Mouse (Mus musculus): ENCODE results near the gene Il27ra. TPM values are rescaled to one million over a fixed set of nuclear protein-coding genes. Genes with fewer than 3 reads are reported as not detected.
"Not testable (repeated sequence)": the region's sequence is repeated elsewhere in the genome, so short reads cannot be mapped to it uniquely, and the experiment has no call there.

The Il27ra gene
- polyA plus RNA-seq, 1 experiment from 2014 or later = 0.55 TPM

DNA sequence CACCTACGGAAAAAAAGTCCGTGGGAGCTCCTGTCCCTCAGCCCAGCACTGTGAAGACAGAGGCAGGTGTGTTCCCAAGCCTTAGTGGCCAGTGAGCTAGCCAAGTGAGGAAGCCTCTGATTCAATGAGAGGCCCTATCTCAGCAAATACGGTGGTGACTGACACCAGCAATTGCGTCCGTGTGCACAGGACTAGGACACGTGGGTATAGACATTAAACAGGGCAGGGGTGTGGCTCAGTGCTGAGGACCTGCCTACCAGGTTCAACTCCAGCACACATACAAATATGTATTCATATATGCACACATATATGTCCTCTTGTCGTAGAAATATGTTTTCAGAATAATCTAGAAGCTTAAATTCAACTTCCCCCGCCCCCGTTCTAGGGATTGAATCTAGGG, 22.7 kb downstream of the Il27ra start:
- H3K4me3 ChIP-seq (ENCODE audit: low read length) = no peak overlapping the region
- no peaks in the 10 kb centered on the region; the same call in 1 of the 2 replicates for H3K27me3 ChIP-seq (replicated peaks; ENCODE audit: control insufficient read depth, insufficient read depth, low read length)
- H3K36me3 ChIP-seq (ENCODE audit: control insufficient read depth, insufficient read depth, low read length) = no peaks in the 10 kb centered on the region
- 78% methylated on average over 9 of the region's 9 CpGs for WGBS
- H3K4me2 ChIP-seq (ENCODE audit: low read length) = no peak overlapping the region
- H3K9me3 ChIP-seq (ENCODE audit: control insufficient read depth, low read length) = no peaks in the 10 kb centered on the region
- ATAC-seq = no peak
- H3K9ac ChIP-seq (ENCODE audit: low read depth, low read length) = no peak overlapping the region
- no peaks in the 10 kb centered on the region for H3K4me1 ChIP-seq (ENCODE audit: control insufficient read depth, insufficient read depth, low read depth, low read length)
- no peak overlapping the region for H3K27ac ChIP-seq (ENCODE audit: low read depth, low read length)

DNA sequence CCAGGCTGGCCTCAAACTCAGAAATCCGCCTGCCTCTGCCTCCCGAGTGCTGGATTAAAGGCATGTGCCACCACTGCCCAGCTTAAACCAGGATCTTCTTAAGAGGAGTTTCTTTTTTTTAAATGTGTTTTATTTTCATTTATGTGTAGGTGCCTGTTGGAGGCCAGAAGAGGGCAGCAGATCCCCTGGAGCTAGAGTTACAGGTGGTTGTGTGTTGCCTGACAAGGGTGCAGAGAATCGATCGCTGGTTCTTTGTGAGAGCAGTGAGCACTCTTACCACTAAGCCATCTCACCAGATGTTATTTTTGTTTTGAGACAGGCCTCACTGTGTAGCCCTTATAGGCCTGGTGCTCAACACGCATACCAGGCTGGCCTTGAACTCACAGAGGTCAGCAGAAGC, 26.6 kb downstream of the Il27ra start:
- Histone ChIP-seq H3K4me2 (ENCODE audit: low read length) (no peak overlapping the region), H3K27ac (ENCODE audit: low read depth, low read length) (no peak overlapping the region), H3K36me3 (ENCODE audit: control insufficient read depth, insufficient read depth, low read length) (no peaks in the 10 kb centered on the region), H3K4me3 (ENCODE audit: low read length) (no peak overlapping the region), H3K4me1 (ENCODE audit: control insufficient read depth, insufficient read depth, low read depth, low read length) (peaks cover 17% of the 10 kb centered on the region), H3K9ac (ENCODE audit: low read depth, low read length) (no peak overlapping the region), H3K9me3 (ENCODE audit: control insufficient read depth, low read length) (no peaks in the 10 kb centered on the region), H3K27me3 (replicated peaks; ENCODE audit: control insufficient read depth, insufficient read depth, low read length) (peaks cover 17% of the 10 kb centered on the region)
- no peak for ATAC-seq
- 90% methylated on average over 5 of the region's 5 CpGs for WGBS

DNA sequence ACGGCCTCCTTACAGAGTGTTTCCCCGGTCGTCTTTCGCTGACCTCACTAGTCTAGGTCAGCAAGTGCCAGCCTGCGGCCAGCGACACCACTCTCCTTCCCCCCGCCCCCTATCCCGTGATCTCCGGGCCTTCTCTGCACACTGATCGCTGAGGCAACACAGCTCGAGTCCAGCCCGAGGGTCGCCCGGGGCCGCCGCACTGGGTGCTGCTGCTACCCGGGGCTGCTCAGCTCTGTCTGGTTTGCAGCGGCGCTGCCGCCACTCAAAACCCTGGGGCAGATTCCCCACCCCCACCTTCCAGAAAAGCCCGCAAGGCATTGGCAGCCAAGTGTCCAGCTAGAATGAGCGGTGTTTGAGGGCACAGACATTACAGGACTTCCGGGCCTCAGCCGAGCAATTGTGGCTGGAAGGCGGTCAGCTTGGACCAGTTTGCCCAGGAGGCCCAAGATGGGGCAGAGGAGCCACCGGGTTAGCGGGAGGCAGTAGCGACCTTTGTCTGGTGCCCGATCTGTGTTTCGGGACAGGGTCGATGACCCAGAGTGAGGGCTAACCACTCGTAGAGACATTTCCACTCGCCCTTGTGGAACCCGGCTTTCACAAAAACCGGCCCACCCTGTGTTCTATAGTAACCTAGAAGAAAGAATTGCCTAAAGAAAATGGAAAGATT, 29.8 kb downstream of the Il27ra start:
- Histone ChIP-seq H3K36me3 (ENCODE audit: control insufficient read depth, insufficient read depth, low read length) (no peaks in the 10 kb centered on the region), H3K4me1 (ENCODE audit: control insufficient read depth, insufficient read depth, low read depth, low read length) (peaks cover 22% of the 10 kb centered on the region), H3K9ac (ENCODE audit: low read depth, low read length) (peak overlapping the region; percentile 50), H3K4me2 (ENCODE audit: low read length) (peak overlapping the region; percentile 100), H3K27me3 (replicated peaks; ENCODE audit: control insufficient read depth, insufficient read depth, low read length) (peaks cover 27% of the 10 kb centered on the region), H3K4me3 (ENCODE audit: low read length) (peak overlapping the region; percentile 66), H3K9me3 (ENCODE audit: control insufficient read depth, low read length) (no peaks in the 10 kb centered on the region), H3K27ac (ENCODE audit: low read depth, low read length) (no peak overlapping the region)
- no peak; the same call in 1 of the 2 replicates for ATAC-seq
- whole genome bisulfite sequencing = 7% methylated on average over 35 of the region's 35 CpGs

DNA sequence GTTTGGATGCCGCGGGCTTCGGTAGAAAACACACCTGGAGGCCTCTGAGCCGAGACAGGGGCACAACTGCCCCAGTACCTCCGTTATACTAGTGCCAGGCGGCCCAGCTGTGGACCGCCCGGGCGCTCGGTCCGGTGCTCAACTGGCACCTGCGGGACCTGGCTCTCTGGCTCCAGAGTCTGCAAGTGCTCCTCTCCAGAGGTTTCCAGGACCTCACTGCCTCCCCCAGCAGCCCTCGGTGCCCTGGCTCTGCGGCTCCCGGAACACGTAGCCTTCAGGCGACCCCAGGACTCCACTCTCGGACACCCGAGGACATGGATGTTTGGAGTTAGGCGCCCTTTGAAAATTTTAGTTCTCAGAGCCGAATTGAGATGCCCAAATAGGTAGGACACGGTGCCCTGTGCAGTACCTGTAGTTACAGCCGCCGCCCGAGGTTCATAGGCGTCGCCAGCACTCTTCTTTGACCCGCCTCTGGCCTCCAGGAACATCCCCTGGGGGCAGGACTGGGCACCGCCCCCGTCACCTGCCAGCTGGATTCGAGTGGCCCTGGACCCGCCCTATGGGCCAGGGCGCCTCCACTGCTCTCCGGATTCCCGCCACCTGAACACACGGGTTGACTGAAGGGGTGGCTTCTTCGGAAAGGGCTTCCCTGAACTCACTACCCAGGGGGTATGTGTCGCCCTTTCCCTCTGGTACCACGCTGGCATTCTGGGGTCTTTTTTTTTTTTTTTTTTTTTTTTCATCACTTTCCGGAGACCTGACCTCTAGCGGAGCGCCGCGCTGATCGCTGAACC, 30.5 kb downstream of the Il27ra start, which contains the start of gene 2210011C24Rik:
TSS of gene 2210011C24Rik (minus strand) at position 467 of the 794 bp plus-strand sequence.
- no peak within 1 kb of the TSS for H3K27ac ChIP-seq (ENCODE audit: low read depth, low read length)
- ATAC-seq = peak; percentile 12; the same call in 1 of the 2 replicates
- H3K27me3 ChIP-seq (replicated peaks; ENCODE audit: control insufficient read depth, insufficient read depth, low read length) = peaks cover 27% of the 10 kb centered on the region
- peak within 1 kb of the TSS; percentile 100 for H3K4me2 ChIP-seq (ENCODE audit: low read length)
- H3K4me3 ChIP-seq (ENCODE audit: low read length) = peak within 1 kb of the TSS; percentile 66
- no peaks in the 10 kb centered on the region for H3K9me3 ChIP-seq (ENCODE audit: control insufficient read depth, low read length)
- peak within 1 kb of the TSS; percentile 73 for H3K9ac ChIP-seq (ENCODE audit: low read depth, low read length)
- peaks cover 22% of the 10 kb centered on the region for H3K4me1 ChIP-seq (ENCODE audit: control insufficient read depth, insufficient read depth, low read depth, low read length)
- no peaks in the 10 kb centered on the region for H3K36me3 ChIP-seq (ENCODE audit: control insufficient read depth, insufficient read depth, low read length)
- WGBS = under 1% methylated on average over 45 of the region's 45 CpGs

DNA sequence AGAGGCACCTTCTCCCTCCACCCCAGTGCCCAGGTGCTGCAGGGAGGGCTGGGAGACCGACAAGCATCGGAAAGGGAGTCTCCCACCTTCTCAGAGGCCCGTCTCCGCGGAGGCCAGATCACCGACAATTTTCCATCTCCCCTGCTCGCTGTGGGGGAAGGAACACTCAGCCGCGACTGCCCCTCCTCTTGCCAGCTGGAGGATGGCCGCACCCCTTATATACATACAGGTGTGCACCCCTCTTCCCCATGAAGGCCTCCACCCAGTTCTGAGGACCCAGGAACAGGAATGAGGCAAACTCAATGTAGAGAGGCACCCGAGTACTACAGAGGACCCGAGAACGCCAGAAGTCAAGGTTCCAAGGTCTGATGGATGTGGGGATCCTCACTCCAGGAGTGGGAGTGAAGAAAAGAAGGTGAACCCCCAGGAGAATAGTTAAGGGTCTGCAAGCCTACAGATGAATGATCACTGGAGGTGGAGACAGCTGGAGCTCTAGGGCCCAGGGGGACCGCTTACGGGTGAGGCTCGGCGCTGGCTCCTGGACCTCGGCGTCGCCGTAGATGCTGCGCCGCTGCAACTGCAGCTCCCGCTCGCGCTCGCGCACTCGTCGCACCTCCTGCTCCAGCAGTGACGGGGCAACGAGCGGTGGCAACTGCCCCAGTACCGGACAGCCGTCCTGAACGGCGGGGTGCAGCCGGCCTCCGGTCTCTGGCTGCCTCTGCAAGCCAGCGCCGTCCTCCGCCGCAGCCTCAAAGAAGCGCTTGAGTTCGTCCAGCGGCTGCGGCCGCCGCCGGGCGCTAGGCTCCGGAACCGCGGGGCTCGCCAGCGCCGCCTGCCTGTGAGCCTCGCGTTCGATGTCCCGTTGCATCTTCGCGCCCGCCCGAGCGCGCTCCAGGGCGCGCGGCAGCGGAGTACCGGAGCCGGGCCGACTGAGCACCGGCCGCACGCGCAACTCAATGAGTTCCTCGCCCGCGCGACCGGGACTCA, 31.5 kb downstream of the Il27ra start:
- H3K4me1 ChIP-seq (ENCODE audit: control insufficient read depth, insufficient read depth, low read depth, low read length) = peaks cover 22% of the 10 kb centered on the region
- WGBS = 2% methylated on average over 61 of the region's 83 CpGs
- H3K27ac ChIP-seq (ENCODE audit: low read depth, low read length) = no peak overlapping the region
- peak overlapping the region; percentile 73 for H3K9ac ChIP-seq (ENCODE audit: low read depth, low read length)
- H3K36me3 ChIP-seq (ENCODE audit: control insufficient read depth, insufficient read depth, low read length) = no peaks in the 10 kb centered on the region
- no peaks in the 10 kb centered on the region for H3K9me3 ChIP-seq (ENCODE audit: control insufficient read depth, low read length)
- peak overlapping the region; percentile 100 for H3K4me2 ChIP-seq (ENCODE audit: low read length)
- H3K4me3 ChIP-seq (ENCODE audit: low read length) = peak overlapping the region; percentile 66
- peaks cover 27% of the 10 kb centered on the region for H3K27me3 ChIP-seq (replicated peaks; ENCODE audit: control insufficient read depth, insufficient read depth, low read length)
- ATAC-seq = peak; percentile 71

DNA sequence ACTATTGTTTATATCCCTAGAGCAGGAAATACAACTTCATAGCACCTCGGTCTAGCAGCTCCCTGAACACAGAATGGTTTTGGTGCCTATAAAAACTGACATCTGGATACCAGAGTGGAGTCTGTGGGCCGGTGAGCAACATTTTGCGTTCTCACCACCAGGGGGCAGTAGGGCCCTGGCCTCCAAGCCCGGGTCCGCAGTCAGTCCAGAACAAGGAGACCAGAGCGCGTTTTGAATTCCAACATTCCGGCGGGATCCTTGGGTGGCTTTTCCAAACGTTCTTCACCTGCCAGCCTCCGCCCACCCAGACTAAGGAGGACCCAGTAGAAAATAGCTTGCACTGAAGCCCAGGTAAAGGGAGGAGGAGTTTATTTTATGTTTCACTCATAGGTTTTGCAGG, 32.5 kb downstream of the Il27ra start:
- peaks cover 27% of the 10 kb centered on the region for H3K27me3 ChIP-seq (replicated peaks; ENCODE audit: control insufficient read depth, insufficient read depth, low read length)
- no peak overlapping the region for H3K9ac ChIP-seq (ENCODE audit: low read depth, low read length)
- H3K4me1 ChIP-seq (ENCODE audit: control insufficient read depth, insufficient read depth, low read depth, low read length) = peaks cover 25% of the 10 kb centered on the region
- H3K36me3 ChIP-seq (ENCODE audit: control insufficient read depth, insufficient read depth, low read length) = no peaks in the 10 kb centered on the region
- no peaks in the 10 kb centered on the region for H3K9me3 ChIP-seq (ENCODE audit: control insufficient read depth, low read length)
- H3K27ac ChIP-seq (ENCODE audit: low read depth, low read length) = no peak overlapping the region
- ATAC-seq = peak; percentile 35; the same call in 1 of the 2 replicates
- WGBS = 2% methylated on average over 11 of the region's 11 CpGs
- H3K4me3 ChIP-seq (ENCODE audit: low read length) = no peak overlapping the region
- H3K4me2 ChIP-seq (ENCODE audit: low read length) = no peak overlapping the region; the same call in 1 of the 2 replicates

DNA sequence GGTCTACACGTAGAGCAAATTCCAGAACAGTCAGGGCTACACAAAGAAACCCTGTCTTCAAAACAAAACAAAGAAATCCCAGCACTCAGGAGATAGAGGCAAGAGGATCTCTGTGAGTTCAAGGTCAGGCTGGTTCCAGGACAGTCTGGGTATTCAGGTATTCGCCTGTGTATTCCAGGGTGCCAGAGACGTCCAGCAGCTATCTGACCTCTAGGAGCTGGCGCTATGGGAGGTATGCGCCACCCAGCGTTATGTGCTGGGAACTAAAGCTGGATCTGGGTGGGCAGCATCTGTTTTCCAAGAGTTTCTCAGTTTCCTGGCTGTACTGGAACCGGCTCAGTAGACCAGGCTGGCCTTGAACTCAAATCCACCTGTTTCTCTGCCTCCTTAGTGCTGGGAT, 34.0 kb downstream of the Il27ra start:
- 23% methylated on average over 7 of the region's 7 CpGs for WGBS
- no peaks in the 10 kb centered on the region for H3K36me3 ChIP-seq (ENCODE audit: control insufficient read depth, insufficient read depth, low read length)

DNA sequence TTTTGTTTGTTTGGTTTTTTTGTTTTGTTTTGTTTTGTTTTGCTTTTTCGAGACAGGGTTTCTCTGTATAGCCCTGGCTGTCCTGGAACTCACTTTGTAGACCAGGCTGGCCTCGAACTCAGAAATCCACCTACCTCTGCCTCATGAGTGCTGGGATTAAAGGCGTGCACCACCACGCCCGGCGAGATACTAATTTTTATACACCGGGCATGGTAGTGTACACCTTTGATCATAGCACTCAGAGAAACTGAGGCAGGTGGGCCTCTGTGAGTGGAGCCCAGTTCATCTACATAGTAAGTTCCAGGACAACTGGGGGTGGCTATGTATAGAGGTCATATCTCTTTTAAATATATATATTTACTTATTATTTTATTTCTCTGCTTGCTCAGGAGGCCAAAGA, 36.9 kb downstream of the Il27ra start:
- H3K27me3 ChIP-seq (replicated peaks; ENCODE audit: control insufficient read depth, insufficient read depth, low read length); H3K9me3 ChIP-seq (ENCODE audit: control insufficient read depth, low read length); ATAC-seq; H3K36me3 ChIP-seq (ENCODE audit: control insufficient read depth, insufficient read depth, low read length); H3K27ac ChIP-seq (ENCODE audit: low read depth, low read length); H3K4me3 ChIP-seq (ENCODE audit: low read length); H3K9ac ChIP-seq (ENCODE audit: low read depth, low read length); H3K4me2 ChIP-seq (ENCODE audit: low read length): not testable (repeated sequence)
- H3K4me1 ChIP-seq (ENCODE audit: control insufficient read depth, insufficient read depth, low read depth, low read length) = peaks cover 18% of the 10 kb centered on the region
- 96% methylated on average over 7 of the region's 7 CpGs for WGBS

More for the DNA sequence above, 34.0 kb downstream of the Il27ra start:
- Histone ChIP-seq H3K4me3 (ENCODE audit: low read length) (no peak overlapping the region), H3K27ac (ENCODE audit: low read depth, low read length) (no peak overlapping the region), H3K4me2 (ENCODE audit: low read length) (no peak overlapping the region), H3K9me3 (ENCODE audit: control insufficient read depth, low read length) (no peaks in the 10 kb centered on the region), H3K9ac (ENCODE audit: low read depth, low read length) (no peak overlapping the region), H3K4me1 (ENCODE audit: control insufficient read depth, insufficient read depth, low read depth, low read length) (peaks cover 34% of the 10 kb centered on the region), H3K27me3 (replicated peaks; ENCODE audit: control insufficient read depth, insufficient read depth, low read length) (peaks cover 24% of the 10 kb centered on the region)
- ATAC-seq = no peak
